17 mouse cellular contexts compared by ENCODE assay signal in the genomic region with DNA sequence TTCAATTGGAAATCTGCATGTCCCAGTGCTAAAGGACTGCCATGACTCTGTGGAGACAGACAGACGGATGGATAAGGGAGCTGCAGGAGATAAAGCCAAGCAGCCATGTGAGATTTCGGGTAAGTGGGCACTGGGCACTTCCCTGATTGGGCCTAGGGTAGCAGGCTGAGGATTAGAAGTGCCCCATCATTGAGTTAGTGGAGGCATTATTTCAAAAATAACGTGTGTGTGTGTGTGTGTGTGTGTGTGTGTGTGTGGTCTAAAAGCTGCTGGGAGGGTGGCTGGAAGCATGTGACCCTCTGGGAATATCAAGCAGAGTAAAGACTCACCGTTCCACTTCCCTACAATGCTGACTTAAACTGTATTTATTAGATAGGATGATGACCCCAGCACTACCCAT.
"Had no signal": no experiment of that assay in that cellular context is flagged by ENCODE, and none has a peak within 500 bp of the region (broad histone marks: within the 10 kb centered on the region; RNA-seq: fewer than 3 reads in every experiment).

No protein-coding gene starts in this region.

- DNase-seq: retina, postnatal 1 day; right cerebral cortex, adult 18-20 months; right cerebral cortex, postnatal 14 days; right cerebral cortex, postnatal 25 days; right cerebral cortex, postnatal 4 days; spleen, adult 18-20 months; thymus, adult 18-20 months; thymus, adult 2 months; thymus, postnatal 14 days; thymus, postnatal 25 days; thymus, postnatal 36 days; thymus, postnatal 4 days had no signal

- H3K4me2 ChIP-seq: neural tube, embryonic 12.5 days; neural tube, embryonic 13.5 days; neural tube, embryonic 15.5 days; stomach, embryonic 15.5 days had no signal

- H3K27me3 ChIP-seq: neural tube, embryonic 12.5 days; neural tube, embryonic 13.5 days; neural tube, embryonic 15.5 days; stomach, embryonic 15.5 days had no signal

- H3K9me3 ChIP-seq: neural tube, embryonic 12.5 days; neural tube, embryonic 13.5 days; neural tube, embryonic 15.5 days; stomach, embryonic 15.5 days had no signal

- H3K36me3 ChIP-seq: neural tube, embryonic 12.5 days; neural tube, embryonic 13.5 days; neural tube, embryonic 15.5 days; stomach, embryonic 15.5 days had no signal

- H3K27ac ChIP-seq: neural tube, embryonic 12.5 days; neural tube, embryonic 13.5 days; neural tube, embryonic 15.5 days; stomach, embryonic 15.5 days; stomach, postnatal 0 days had no signal

- H3K9ac ChIP-seq: neural tube, embryonic 12.5 days; neural tube, embryonic 13.5 days; neural tube, embryonic 15.5 days; stomach, embryonic 15.5 days had no signal

- H3K4me3 ChIP-seq: neural tube, embryonic 12.5 days; neural tube, embryonic 13.5 days; neural tube, embryonic 15.5 days; stomach, embryonic 15.5 days had no signal

- H3K4me1 ChIP-seq: stomach, embryonic 15.5 days had no signal
